ENCODE assay signal across 27 mouse cellular contexts in the genomic region with DNA sequence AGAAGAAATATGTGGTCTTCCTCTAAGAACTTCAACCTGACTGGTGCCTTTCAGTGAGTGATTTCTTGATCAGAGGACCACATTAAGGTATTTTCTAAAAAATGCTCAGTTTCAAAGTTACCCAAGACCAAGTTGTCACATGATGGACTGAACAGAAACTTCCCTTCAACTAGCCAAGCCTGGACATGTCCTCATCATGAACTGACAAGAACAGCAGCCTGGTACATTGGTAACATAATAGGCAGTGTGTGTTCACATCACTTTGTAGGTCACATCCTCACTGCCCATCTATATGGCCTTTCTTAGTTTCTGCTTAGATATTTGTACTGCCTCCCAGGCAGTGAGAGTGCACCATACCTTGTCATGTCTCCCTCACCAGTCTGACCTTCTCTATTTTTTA. TPM values are rescaled to one million over a fixed set of nuclear protein-coding genes. Genes with fewer than 3 reads are reported as not detected.
"Had no signal": no experiment of that assay in that cellular context is flagged by ENCODE, and none has a peak within 500 bp of the region (broad histone marks: within the 10 kb centered on the region; RNA-seq: fewer than 3 reads in every experiment).

No protein-coding gene starts in this region.

RNA-seq across cellular contexts. Expression of a gene that starts 26.5 kb away (rescaled TPM):
- total RNA-seq: megakaryocyte-erythroid progenitor cell, adult 5-6 weeks had no signal
- polyA plus RNA-seq: myocyte had no signal

RNA-seq across cellular contexts. Expression of a gene that starts 26.6 kb away (rescaled TPM):
- total RNA-seq: left cerebral cortex, postnatal 10 days; left cerebral cortex, postnatal 14 days; left cerebral cortex, postnatal 25 days; left cerebral cortex, postnatal 36 days; left cerebral cortex, postnatal 4 days; liver, adult 2 months; megakaryocyte-erythroid progenitor cell, adult 5-6 weeks; midbrain, postnatal 0 days had no signal
- polyA plus RNA-seq: limb, embryonic 10.5 days; limb, embryonic 11.5 days; limb, embryonic 12.5 days; limb, embryonic 13.5 days; limb, embryonic 15.5 days; liver, adult 2 months; liver, embryonic 11.5 days; liver, embryonic 12.5 days; liver, embryonic 13.5 days; liver, embryonic 16.5 days; lung, adult 2 months; lung, embryonic 14.5 days; lung, embryonic 15.5 days; midbrain, embryonic 12.5 days; midbrain, embryonic 13.5 days; midbrain, embryonic 15.5 days; midbrain, embryonic 16.5 days; midbrain, postnatal 0 days; myocyte; neural tube, embryonic 11.5 days; neural tube, embryonic 12.5 days had no signal
